Mouse (Mus musculus): Measurements from ENCODE around the gene Casr. TPM values are rescaled to one million over a fixed set of nuclear protein-coding genes. Genes with fewer than 3 reads are reported as not detected.
A peak's percentile ranks its signal among the peaks of the same experiment; 100 is the strongest.

Casr gene
- polyA plus RNA-seq, 1 experiment = 1.00 TPM

- Histone ChIP-seq H3K4me3 (ENCODE audit: control insufficient read depth, insufficient read depth, low read length) (no peak overlapping the region), H3K27ac (ENCODE audit: control insufficient read depth, insufficient read depth, low read length) (no peak overlapping the region), H3K36me3 (ENCODE audit: control insufficient read depth, insufficient read depth, low read length) (no peaks in the 10 kb centered on the region), H3K27me3 (ENCODE audit: control insufficient read depth, insufficient read depth, low read length) (no peaks in the 10 kb centered on the region), H3K4me1 (replicated peaks; ENCODE audit: control insufficient read depth, insufficient read depth, low read length) (no peaks in the 10 kb centered on the region)
- TF ChIP-seq CTCF (IDR thresholded peaks at IDR 0.05; ENCODE audit: borderline replicate concordance, control insufficient read depth, extremely low read depth, insufficient read depth, low read length, poor library complexity) (no peak), POLR2A (IDR thresholded peaks at IDR 0.05; ENCODE audit: control insufficient read depth, extremely low read depth, insufficient read depth, low read length, poor library complexity) (no peak)
- 31% methylated on average over 2 of the region's 2 CpGs for WGBS
- DNase-seq = no peak
These were observed 59.7 kb downstream of the Casr start for GRCm38 (mm10) chr16:36502286-36502685.

- TF ChIP-seq POLR2A (IDR thresholded peaks at IDR 0.05; ENCODE audit: control insufficient read depth, extremely low read depth, insufficient read depth, low read length, poor library complexity) (no peak), CTCF (IDR thresholded peaks at IDR 0.05; ENCODE audit: borderline replicate concordance, control insufficient read depth, extremely low read depth, insufficient read depth, low read length, poor library complexity) (no peak)
- H3K27ac ChIP-seq (ENCODE audit: control insufficient read depth, insufficient read depth, low read length) = no peak overlapping the region
- H3K36me3 ChIP-seq (ENCODE audit: control insufficient read depth, insufficient read depth, low read length) = no peaks in the 10 kb centered on the region
- no peaks in the 10 kb centered on the region; the same call in 1 of the 2 replicates for H3K4me1 ChIP-seq (replicated peaks; ENCODE audit: control insufficient read depth, insufficient read depth, low read length)
- no peaks in the 10 kb centered on the region for H3K27me3 ChIP-seq (ENCODE audit: control insufficient read depth, insufficient read depth, low read length)
- DNase-seq = no peak
- 100% methylated on average over 1 of the region's 1 CpGs for WGBS
- no peak overlapping the region for H3K4me3 ChIP-seq (ENCODE audit: control insufficient read depth, insufficient read depth, low read length)
These were observed 69.5 kb downstream of the Casr start for GRCm38 (mm10) chr16:36492420-36492819.

GRCm38 (mm10) chr16:36476866-36477265 is 85.1 kb downstream of the Casr start:
- no peak overlapping the region for H3K27ac ChIP-seq (ENCODE audit: control insufficient read depth, insufficient read depth, low read length)
- H3K36me3 ChIP-seq (ENCODE audit: control insufficient read depth, insufficient read depth, low read length) = no peaks in the 10 kb centered on the region
- no peak for DNase-seq
- peaks cover 4% of the 10 kb centered on the region for H3K4me1 ChIP-seq (replicated peaks; ENCODE audit: control insufficient read depth, insufficient read depth, low read length)
- no peak for TF ChIP-seq POLR2A (IDR thresholded peaks at IDR 0.05; ENCODE audit: control insufficient read depth, extremely low read depth, insufficient read depth, low read length, poor library complexity)
- no peak for TF ChIP-seq CTCF (IDR thresholded peaks at IDR 0.05; ENCODE audit: borderline replicate concordance, control insufficient read depth, extremely low read depth, insufficient read depth, low read length, poor library complexity)
- H3K4me3 ChIP-seq (ENCODE audit: control insufficient read depth, insufficient read depth, low read length) = no peak overlapping the region
- no peaks in the 10 kb centered on the region for H3K27me3 ChIP-seq (ENCODE audit: control insufficient read depth, insufficient read depth, low read length)
- 7% methylated on average over 9 of the region's 9 CpGs for WGBS

GRCm38 (mm10) chr16:36475530-36475929 is 86.4 kb downstream of the Casr start:
- no peak overlapping the region for H3K4me3 ChIP-seq (ENCODE audit: control insufficient read depth, insufficient read depth, low read length)
- no peak overlapping the region for H3K27ac ChIP-seq (ENCODE audit: control insufficient read depth, insufficient read depth, low read length)
- no peak for DNase-seq
- H3K27me3 ChIP-seq (ENCODE audit: control insufficient read depth, insufficient read depth, low read length) = no peaks in the 10 kb centered on the region
- peaks cover 4% of the 10 kb centered on the region for H3K4me1 ChIP-seq (replicated peaks; ENCODE audit: control insufficient read depth, insufficient read depth, low read length)
- no peaks in the 10 kb centered on the region for H3K36me3 ChIP-seq (ENCODE audit: control insufficient read depth, insufficient read depth, low read length)
- 98% methylated on average over 3 of the region's 3 CpGs for WGBS
- TF ChIP-seq CTCF (IDR thresholded peaks at IDR 0.05; ENCODE audit: borderline replicate concordance, control insufficient read depth, extremely low read depth, insufficient read depth, low read length, poor library complexity) = no peak
- TF ChIP-seq POLR2A (IDR thresholded peaks at IDR 0.05; ENCODE audit: control insufficient read depth, extremely low read depth, insufficient read depth, low read length, poor library complexity) = no peak

GRCm38 (mm10) chr16:36474849-36475248 is 87.1 kb downstream of the Casr start:
- no peaks in the 10 kb centered on the region for H3K36me3 ChIP-seq (ENCODE audit: control insufficient read depth, insufficient read depth, low read length)
- H3K4me1 ChIP-seq (replicated peaks; ENCODE audit: control insufficient read depth, insufficient read depth, low read length) = peaks cover 4% of the 10 kb centered on the region
- no peak overlapping the region for H3K27ac ChIP-seq (ENCODE audit: control insufficient read depth, insufficient read depth, low read length)
- TF ChIP-seq CTCF (IDR thresholded peaks at IDR 0.05; ENCODE audit: borderline replicate concordance, control insufficient read depth, extremely low read depth, insufficient read depth, low read length, poor library complexity) (no peak), POLR2A (IDR thresholded peaks at IDR 0.05; ENCODE audit: control insufficient read depth, extremely low read depth, insufficient read depth, low read length, poor library complexity) (no peak)
- H3K4me3 ChIP-seq (ENCODE audit: control insufficient read depth, insufficient read depth, low read length) = no peak overlapping the region
- no peaks in the 10 kb centered on the region for H3K27me3 ChIP-seq (ENCODE audit: control insufficient read depth, insufficient read depth, low read length)
- 76% methylated on average over 2 of the region's 2 CpGs for WGBS
- no peak for DNase-seq

- Histone ChIP-seq H3K27me3 (ENCODE audit: control insufficient read depth, insufficient read depth, low read length) (no peaks in the 10 kb centered on the region), H3K36me3 (ENCODE audit: control insufficient read depth, insufficient read depth, low read length) (no peaks in the 10 kb centered on the region), H3K4me1 (replicated peaks; ENCODE audit: control insufficient read depth, insufficient read depth, low read length) (peaks cover 4% of the 10 kb centered on the region), H3K4me3 (ENCODE audit: control insufficient read depth, insufficient read depth, low read length) (no peak overlapping the region), H3K27ac (ENCODE audit: control insufficient read depth, insufficient read depth, low read length) (no peak overlapping the region)
- DNase-seq = peak; percentile 38
- no peak for TF ChIP-seq POLR2A (IDR thresholded peaks at IDR 0.05; ENCODE audit: control insufficient read depth, extremely low read depth, insufficient read depth, low read length, poor library complexity)
- no peak for TF ChIP-seq CTCF (IDR thresholded peaks at IDR 0.05; ENCODE audit: borderline replicate concordance, control insufficient read depth, extremely low read depth, insufficient read depth, low read length, poor library complexity)
- whole genome bisulfite sequencing = 60% methylated on average over 17 of the region's 17 CpGs
These were observed 88.4 kb downstream of the Casr start for GRCm38 (mm10) chr16:36473217-36474216.
